Mouse (Mus musculus): ENCODE data around the gene St6galnac3. TPM values are rescaled to one million over a fixed set of nuclear protein-coding genes. Genes with fewer than 3 reads are reported as not detected.

Gene St6galnac3
- polyA plus RNA-seq, 1 experiment from 2014 or later, result 23.2 TPM

DNA sequence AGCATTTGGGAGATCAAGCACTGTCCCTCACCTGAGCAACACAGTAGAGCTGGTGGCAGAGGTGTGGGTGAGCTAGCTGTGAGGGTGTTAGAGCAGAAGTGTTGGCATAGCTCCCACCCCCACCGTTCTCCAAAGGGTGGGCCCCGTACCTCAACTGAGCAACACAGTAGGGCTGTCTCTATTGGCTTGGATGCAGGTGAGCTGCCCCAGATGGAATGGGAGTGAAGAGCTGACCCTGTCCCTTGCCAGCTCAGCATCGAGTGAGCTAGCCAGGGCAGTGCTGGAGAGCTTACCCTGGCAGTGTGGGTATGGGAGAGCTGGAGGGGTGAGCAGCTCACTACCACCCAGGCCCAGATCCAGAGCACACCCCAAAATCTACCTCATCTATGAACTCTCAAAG, 171.3 kb downstream of the St6galnac3 start:
- ATAC-seq, result no peak
- Histone ChIP-seq H3K4me1 (ENCODE audit: control insufficient read depth, insufficient read depth, low read depth, low read length) (peaks cover 2% of the 10 kb centered on the region; the same call in 1 of the 2 replicates), H3K27me3 (replicated peaks; ENCODE audit: control insufficient read depth, insufficient read depth, low read length) (no peaks in the 10 kb centered on the region), H3K4me3 (ENCODE audit: low read length) (no peak overlapping the region), H3K9ac (ENCODE audit: low read depth, low read length) (no peak overlapping the region), H3K27ac (ENCODE audit: low read depth, low read length) (no peak overlapping the region), H3K4me2 (ENCODE audit: low read length) (no peak overlapping the region), H3K36me3 (ENCODE audit: control insufficient read depth, insufficient read depth, low read length) (no peaks in the 10 kb centered on the region), H3K9me3 (ENCODE audit: control insufficient read depth, low read length) (no peaks in the 10 kb centered on the region)
- WGBS, result 94% methylated on average over 3 of the region's 3 CpGs

DNA sequence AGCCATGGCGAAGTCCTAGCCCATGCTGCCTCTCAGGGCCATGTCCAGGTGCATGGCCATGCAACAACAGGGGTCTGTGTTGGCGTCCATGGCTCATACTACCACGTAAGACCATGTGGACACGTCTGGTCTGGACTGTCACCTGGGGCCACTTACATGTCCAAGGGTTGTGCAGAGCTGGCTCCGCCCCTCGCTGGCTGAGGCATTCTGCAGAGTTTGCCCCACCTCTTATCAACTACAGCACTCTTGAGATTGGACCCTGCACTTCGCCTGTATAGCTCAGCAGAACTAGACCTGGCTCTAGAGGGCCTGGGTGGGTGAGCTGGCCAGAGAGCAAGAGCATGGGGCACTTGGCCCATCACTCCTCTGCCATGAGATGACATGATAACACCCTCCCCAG, 171.7 kb downstream of the St6galnac3 start:
- ATAC-seq, result no peak
- no peak overlapping the region for H3K4me3 ChIP-seq (ENCODE audit: low read length)
- H3K9ac ChIP-seq (ENCODE audit: low read depth, low read length), result no peak overlapping the region
- no peaks in the 10 kb centered on the region for H3K9me3 ChIP-seq (ENCODE audit: control insufficient read depth, low read length)
- WGBS, result 92% methylated on average over 7 of the region's 7 CpGs
- H3K4me2 ChIP-seq (ENCODE audit: low read length), result no peak overlapping the region
- H3K27me3 ChIP-seq (replicated peaks; ENCODE audit: control insufficient read depth, insufficient read depth, low read length), result no peaks in the 10 kb centered on the region
- peaks cover 2% of the 10 kb centered on the region; the same call in 1 of the 2 replicates for H3K4me1 ChIP-seq (ENCODE audit: control insufficient read depth, insufficient read depth, low read depth, low read length)
- no peak overlapping the region for H3K27ac ChIP-seq (ENCODE audit: low read depth, low read length)
- H3K36me3 ChIP-seq (ENCODE audit: control insufficient read depth, insufficient read depth, low read length), result no peaks in the 10 kb centered on the region

DNA sequence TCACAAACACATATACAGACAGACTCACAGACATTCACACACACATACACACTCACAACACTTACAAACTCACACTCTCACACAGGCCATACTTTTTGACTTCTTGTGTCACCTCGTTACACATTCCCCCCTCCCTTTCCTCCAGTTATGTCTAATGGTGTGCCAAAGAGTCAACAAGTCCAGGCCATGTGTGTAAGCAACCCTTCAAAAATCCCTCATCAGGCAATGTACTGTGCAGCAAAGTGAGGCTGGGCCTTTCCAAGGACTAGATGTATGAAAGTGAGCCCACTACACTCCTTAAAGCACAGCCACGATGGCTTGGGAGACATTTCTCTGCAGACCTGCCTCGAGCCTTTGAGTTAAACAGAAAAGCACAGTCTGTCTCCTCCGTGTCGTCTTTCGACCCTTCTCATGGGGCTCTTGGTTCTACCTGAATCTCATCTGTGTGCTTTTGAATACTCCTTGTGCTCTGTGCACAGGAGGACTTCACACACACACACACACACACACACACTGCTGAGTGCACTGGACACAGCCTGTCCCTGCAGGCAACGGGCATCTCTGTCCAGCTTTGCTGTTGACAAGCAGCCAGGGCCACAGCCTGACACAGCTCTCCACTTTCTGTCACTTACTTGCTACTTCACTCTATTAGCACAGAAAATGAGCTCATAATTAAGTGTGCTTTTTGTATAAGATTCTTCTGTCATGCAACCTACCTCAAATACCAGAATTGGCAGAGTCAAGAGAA, 177.9 kb downstream of the St6galnac3 start:
- Histone ChIP-seq H3K4me2 (ENCODE audit: low read length) (no peak overlapping the region), H3K4me1 (ENCODE audit: control insufficient read depth, insufficient read depth, low read depth, low read length) (no peaks in the 10 kb centered on the region; the same call in 1 of the 2 replicates), H3K4me3 (ENCODE audit: low read length) (no peak overlapping the region), H3K36me3 (ENCODE audit: control insufficient read depth, insufficient read depth, low read length) (no peaks in the 10 kb centered on the region), H3K9ac (ENCODE audit: low read depth, low read length) (no peak overlapping the region), H3K27ac (ENCODE audit: low read depth, low read length) (no peak overlapping the region), H3K9me3 (ENCODE audit: control insufficient read depth, low read length) (no peaks in the 10 kb centered on the region), H3K27me3 (replicated peaks; ENCODE audit: control insufficient read depth, insufficient read depth, low read length) (no peaks in the 10 kb centered on the region)
- WGBS, result 80% methylated on average over 7 of the region's 7 CpGs
- ATAC-seq, result no peak

DNA sequence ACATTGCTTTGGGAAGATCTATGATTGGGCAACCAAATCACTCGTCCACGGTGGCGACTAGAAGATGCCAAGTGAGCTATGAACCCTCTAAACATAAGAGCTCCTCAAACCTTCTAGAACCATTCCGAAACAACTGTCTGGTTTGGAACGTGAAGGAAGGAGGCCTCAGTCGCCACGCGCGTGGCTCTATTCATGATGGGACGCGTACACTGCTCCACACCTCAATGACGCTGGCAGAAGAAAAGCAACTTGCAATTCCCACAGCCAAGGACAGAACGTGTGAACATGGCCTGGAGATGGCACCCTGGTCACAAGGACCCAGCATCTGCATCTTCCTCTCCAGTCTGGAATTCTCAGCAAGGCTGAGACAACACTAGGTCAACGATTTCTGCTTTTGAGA, 185.1 kb downstream of the St6galnac3 start:
- H3K36me3 ChIP-seq (ENCODE audit: control insufficient read depth, insufficient read depth, low read length), result no peaks in the 10 kb centered on the region
- no peak overlapping the region for H3K4me3 ChIP-seq (ENCODE audit: low read length)
- no peak overlapping the region for H3K27ac ChIP-seq (ENCODE audit: low read depth, low read length)
- no peaks in the 10 kb centered on the region for H3K27me3 ChIP-seq (replicated peaks; ENCODE audit: control insufficient read depth, insufficient read depth, low read length)
- H3K4me2 ChIP-seq (ENCODE audit: low read length), result no peak overlapping the region
- no peak overlapping the region for H3K9ac ChIP-seq (ENCODE audit: low read depth, low read length)
- no peak for ATAC-seq
- no peaks in the 10 kb centered on the region for H3K9me3 ChIP-seq (ENCODE audit: control insufficient read depth, low read length)
- 96% methylated on average over 14 of the region's 14 CpGs for WGBS
- H3K4me1 ChIP-seq (ENCODE audit: control insufficient read depth, insufficient read depth, low read depth, low read length), result 0 out of 2 replicates have a peak, but pooled peaks cover 3% of the 10 kb centered on the region

DNA sequence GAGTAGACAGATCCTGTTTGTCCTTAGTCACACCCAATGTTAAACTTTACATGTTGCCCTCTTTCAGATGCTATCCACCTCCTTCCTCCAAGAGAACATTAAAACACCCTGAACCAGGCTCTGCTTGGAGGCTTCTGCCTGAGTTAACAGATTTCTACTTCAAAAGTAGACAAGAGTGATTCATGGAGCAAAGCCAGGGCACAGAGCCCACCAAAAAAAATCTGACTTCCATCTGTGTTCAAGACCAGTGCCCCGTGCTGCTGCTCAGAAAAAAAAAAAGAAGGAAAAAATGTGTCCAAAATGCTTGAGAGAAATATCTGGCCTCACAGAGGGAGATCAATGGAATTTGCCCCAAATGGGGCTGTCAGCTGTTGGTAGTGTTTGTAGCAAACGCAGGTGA, 186.6 kb downstream of the St6galnac3 start:
- no peak for ATAC-seq
- H3K4me2 ChIP-seq (ENCODE audit: low read length), result no peak overlapping the region
- WGBS, result 43% methylated on average over 2 of the region's 2 CpGs
- no peaks in the 10 kb centered on the region for H3K9me3 ChIP-seq (ENCODE audit: control insufficient read depth, low read length)
- H3K9ac ChIP-seq (ENCODE audit: low read depth, low read length), result no peak overlapping the region
- H3K4me3 ChIP-seq (ENCODE audit: low read length), result no peak overlapping the region
- H3K36me3 ChIP-seq (ENCODE audit: control insufficient read depth, insufficient read depth, low read length), result no peaks in the 10 kb centered on the region
- no peak overlapping the region for H3K27ac ChIP-seq (ENCODE audit: low read depth, low read length)
- no peaks in the 10 kb centered on the region for H3K27me3 ChIP-seq (replicated peaks; ENCODE audit: control insufficient read depth, insufficient read depth, low read length)
- 0 out of 2 replicates have a peak, but pooled peaks cover 3% of the 10 kb centered on the region for H3K4me1 ChIP-seq (ENCODE audit: control insufficient read depth, insufficient read depth, low read depth, low read length)

DNA sequence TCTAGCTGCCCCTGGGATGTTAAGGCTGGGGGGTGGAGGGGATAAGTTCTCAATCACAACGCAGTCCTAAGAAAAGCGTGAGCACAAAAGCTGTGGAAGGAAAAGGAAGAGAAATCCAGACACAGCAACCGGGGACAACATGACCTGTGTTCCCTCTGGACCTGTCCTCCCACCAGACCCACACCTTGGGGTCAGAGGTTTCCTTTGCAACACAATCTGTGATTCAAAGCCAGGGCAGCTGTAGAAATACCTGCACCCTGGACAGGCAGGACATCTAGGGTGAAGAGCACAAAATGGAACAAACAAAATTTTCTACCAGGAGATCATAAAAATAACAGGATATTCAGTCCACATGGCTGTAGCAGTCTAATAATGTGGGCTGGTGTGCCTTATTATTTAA, 187.5 kb downstream of the St6galnac3 start:
- Histone ChIP-seq H3K27me3 (replicated peaks; ENCODE audit: control insufficient read depth, insufficient read depth, low read length) (no peaks in the 10 kb centered on the region), H3K36me3 (ENCODE audit: control insufficient read depth, insufficient read depth, low read length) (no peaks in the 10 kb centered on the region), H3K4me1 (ENCODE audit: control insufficient read depth, insufficient read depth, low read depth, low read length) (0 out of 2 replicates have a peak, but pooled peaks cover 3% of the 10 kb centered on the region), H3K9ac (ENCODE audit: low read depth, low read length) (no peak overlapping the region), H3K27ac (ENCODE audit: low read depth, low read length) (no peak overlapping the region), H3K4me2 (ENCODE audit: low read length) (no peak overlapping the region), H3K9me3 (ENCODE audit: control insufficient read depth, low read length) (no peaks in the 10 kb centered on the region), H3K4me3 (ENCODE audit: low read length) (no peak overlapping the region)
- ATAC-seq, result no peak
- 94% methylated on average over 3 of the region's 3 CpGs for WGBS

DNA sequence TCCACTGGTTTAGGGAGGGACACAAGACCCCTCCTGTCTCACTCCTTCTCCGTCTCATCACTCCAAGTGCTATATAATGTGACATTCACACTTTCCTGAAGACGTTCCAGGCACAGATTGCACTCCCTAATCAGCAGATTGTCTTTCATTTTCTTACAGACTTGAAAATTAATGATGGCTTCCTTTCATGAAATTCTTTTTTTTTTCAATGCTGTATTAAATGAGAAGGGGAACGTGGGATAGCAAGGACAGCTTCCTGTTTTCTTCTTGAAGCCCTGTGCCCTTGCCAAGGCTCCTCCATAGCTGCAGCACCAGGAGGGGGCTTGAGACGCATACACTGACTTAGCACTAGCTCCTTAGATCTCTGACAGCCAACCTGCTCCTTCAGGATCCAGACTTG, 188.7 kb downstream of the St6galnac3 start:
- H3K4me1 ChIP-seq (ENCODE audit: control insufficient read depth, insufficient read depth, low read depth, low read length), result 0 out of 2 replicates have a peak, but pooled peaks cover 3% of the 10 kb centered on the region
- 69% methylated on average over 4 of the region's 4 CpGs for WGBS
- no peak overlapping the region for H3K4me2 ChIP-seq (ENCODE audit: low read length)
- H3K27me3 ChIP-seq (replicated peaks; ENCODE audit: control insufficient read depth, insufficient read depth, low read length), result no peaks in the 10 kb centered on the region
- ATAC-seq, result no peak
- no peaks in the 10 kb centered on the region for H3K36me3 ChIP-seq (ENCODE audit: control insufficient read depth, insufficient read depth, low read length)
- H3K4me3 ChIP-seq (ENCODE audit: low read length), result no peak overlapping the region
- H3K9ac ChIP-seq (ENCODE audit: low read depth, low read length), result no peak overlapping the region
- no peaks in the 10 kb centered on the region for H3K9me3 ChIP-seq (ENCODE audit: control insufficient read depth, low read length)
- H3K27ac ChIP-seq (ENCODE audit: low read depth, low read length), result no peak overlapping the region

DNA sequence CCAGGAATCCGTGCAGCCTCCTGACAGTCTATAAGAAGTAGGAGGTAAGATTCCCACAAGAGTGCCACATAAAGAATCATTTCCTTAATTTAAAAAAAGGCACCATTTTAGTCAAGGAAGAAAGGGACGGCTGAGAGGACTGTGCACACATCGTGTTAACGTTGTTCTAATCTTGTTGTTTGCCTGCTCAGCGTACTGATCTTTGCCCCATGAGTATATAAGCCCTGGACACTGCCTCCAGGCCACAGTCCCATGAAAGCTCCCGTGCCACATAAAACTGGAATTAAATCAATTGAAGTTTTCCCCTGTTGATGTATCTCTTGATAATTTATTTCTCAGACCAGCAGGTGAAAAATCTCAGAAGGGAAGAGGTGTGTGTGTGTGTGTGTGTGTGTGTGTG, 195.8 kb downstream of the St6galnac3 start:
- H3K9ac ChIP-seq (ENCODE audit: low read depth, low read length), result no peak overlapping the region
- H3K4me2 ChIP-seq (ENCODE audit: low read length), result no peak overlapping the region
- H3K36me3 ChIP-seq (ENCODE audit: control insufficient read depth, insufficient read depth, low read length), result no peaks in the 10 kb centered on the region
- no peak overlapping the region for H3K27ac ChIP-seq (ENCODE audit: low read depth, low read length)
- H3K27me3 ChIP-seq (replicated peaks; ENCODE audit: control insufficient read depth, insufficient read depth, low read length), result no peaks in the 10 kb centered on the region
- no peaks in the 10 kb centered on the region for H3K9me3 ChIP-seq (ENCODE audit: control insufficient read depth, low read length)
- H3K4me3 ChIP-seq (ENCODE audit: low read length), result no peak overlapping the region
- no peak for ATAC-seq
- no peaks in the 10 kb centered on the region for H3K4me1 ChIP-seq (ENCODE audit: control insufficient read depth, insufficient read depth, low read depth, low read length)
- WGBS, result 79% methylated on average over 6 of the region's 6 CpGs

DNA sequence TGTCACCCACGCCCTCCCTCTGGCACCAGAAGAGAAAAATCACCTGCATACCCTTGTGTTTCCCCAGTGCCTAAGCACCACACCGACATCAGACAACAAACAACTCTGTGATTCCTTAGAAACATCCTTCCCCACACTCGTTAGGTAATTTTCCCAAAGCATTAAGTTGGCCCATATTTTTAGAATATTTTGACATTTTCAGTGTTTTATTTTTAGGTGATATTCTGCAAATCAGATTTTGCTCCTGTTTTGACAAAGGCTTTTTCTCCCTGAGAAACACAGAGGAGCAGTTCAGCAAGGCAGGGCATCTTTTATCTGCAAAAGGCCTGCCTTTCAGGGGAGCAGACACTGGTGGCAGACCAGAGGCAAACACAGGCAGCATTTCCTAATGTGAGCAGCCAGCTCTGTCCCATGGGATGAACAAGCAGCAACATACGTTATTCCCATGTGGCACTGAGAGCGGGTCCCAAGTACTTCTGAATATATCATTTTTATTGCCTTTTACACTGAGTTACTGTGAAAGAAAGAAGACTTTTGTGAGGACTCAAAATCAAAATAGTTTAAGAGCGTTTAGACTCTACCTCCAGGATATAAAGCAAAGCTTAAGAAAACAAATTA, 199.7 kb downstream of the St6galnac3 start:
- no peak overlapping the region for H3K4me3 ChIP-seq (ENCODE audit: low read length)
- no peak overlapping the region for H3K9ac ChIP-seq (ENCODE audit: low read depth, low read length)
- no peak overlapping the region for H3K4me2 ChIP-seq (ENCODE audit: low read length)
- H3K9me3 ChIP-seq (ENCODE audit: control insufficient read depth, low read length), result no peaks in the 10 kb centered on the region
- no peaks in the 10 kb centered on the region for H3K27me3 ChIP-seq (replicated peaks; ENCODE audit: control insufficient read depth, insufficient read depth, low read length)
- no peak overlapping the region for H3K27ac ChIP-seq (ENCODE audit: low read depth, low read length)
- no peaks in the 10 kb centered on the region for H3K4me1 ChIP-seq (ENCODE audit: control insufficient read depth, insufficient read depth, low read depth, low read length)
- 69% methylated on average over 6 of the region's 6 CpGs for WGBS
- no peak for ATAC-seq
- no peaks in the 10 kb centered on the region for H3K36me3 ChIP-seq (ENCODE audit: control insufficient read depth, insufficient read depth, low read length)

Measured in hindbrain, embryonic 16.5 days (tissue).